ENCODE assay signal across 18 mouse cellular contexts in genomic region chr17:28052293-28052863, GRCm38 (mm10). TPM values are rescaled to one million over a fixed set of nuclear protein-coding genes. Genes with fewer than 3 reads are reported as not detected.
DNase-seq lines count a peak whose midpoint lies in the region; ATAC-seq and TF ChIP-seq lines count a peak whose summit lies in the region.
"Had no signal": no experiment of that assay in that cellular context is flagged by ENCODE, and none has a peak within 500 bp of the region (broad histone marks: within the 10 kb centered on the region; RNA-seq: fewer than 3 reads in every experiment).

No protein-coding gene starts in this region.

- H3K4me2 ChIP-seq in intestine, embryonic 15.5 days (replicated peaks): no peak overlapping the region
- no peak overlapping the region for H3K4me2 ChIP-seq in intestine, postnatal 0 days (replicated peaks; ENCODE audit: low read depth)
- no peak overlapping the region for H3K4me2 ChIP-seq in embryonic facial prominence, embryonic 13.5 days
- H3K4me2 ChIP-seq: forebrain, embryonic 12.5 days; hindbrain, embryonic 13.5 days; midbrain, embryonic 12.5 days had no signal

- ATAC-seq in intestine, embryonic 15.5 days: peak; percentile 45; the same call in 1 of the 2 replicates
- ATAC-seq in intestine, postnatal 0 days: no peak
- ATAC-seq in embryonic facial prominence, embryonic 13.5 days (ENCODE audit: insufficient number of reproducible peaks, insufficient read depth, low FRiP score, low TSS enrichment, low read depth): no peak

- in situ Hi-C loops in ES-E14 (cut with MboI; ENCODE audit: low sequenced_read_pairs in 2 of 2, unreplicated experiment in 2 of 2): no loop called here

- H3K27ac ChIP-seq in intestine, embryonic 15.5 days: no peak overlapping the region
- H3K27ac ChIP-seq in intestine, postnatal 0 days (ENCODE audit: low read depth, low read length): no peak overlapping the region
- H3K27ac ChIP-seq in ES-E14 (ENCODE audit: insufficient read depth, low read depth, low read length, poor library complexity, severe bottlenecking): no peak overlapping the region
- no peak overlapping the region for H3K27ac ChIP-seq in embryonic facial prominence, embryonic 13.5 days
- H3K27ac ChIP-seq: forebrain, embryonic 12.5 days; hindbrain, embryonic 13.5 days; midbrain, embryonic 12.5 days had no signal

- H3K9me3 ChIP-seq in intestine, embryonic 15.5 days: no peaks in the 10 kb centered on the region
- no peaks in the 10 kb centered on the region for H3K9me3 ChIP-seq in intestine, postnatal 0 days (ENCODE audit: control insufficient read depth)
- H3K9me3 ChIP-seq in ES-E14 (ENCODE audit: control insufficient read depth, insufficient read depth, low read depth, low read length): no peaks in the 10 kb centered on the region
- no peaks in the 10 kb centered on the region for H3K9me3 ChIP-seq in embryonic facial prominence, embryonic 13.5 days
- H3K9me3 ChIP-seq: forebrain, embryonic 12.5 days; hindbrain, embryonic 13.5 days; midbrain, embryonic 12.5 days had no signal

- no peaks in the 10 kb centered on the region for H3K27me3 ChIP-seq in intestine, embryonic 15.5 days (replicated peaks)
- H3K27me3 ChIP-seq in intestine, postnatal 0 days (replicated peaks; ENCODE audit: control insufficient read depth, insufficient read depth, low read length): no peaks in the 10 kb centered on the region
- H3K27me3 ChIP-seq in embryonic facial prominence, embryonic 13.5 days: no peaks in the 10 kb centered on the region
- H3K27me3 ChIP-seq: forebrain, embryonic 12.5 days; hindbrain, embryonic 13.5 days; midbrain, embryonic 12.5 days had no signal

- TF ChIP-seq CTCF in intestine, postnatal 0 days (IDR thresholded peaks at IDR 0.05; ENCODE audit: low read depth): no peak

- peaks cover 35% of the 10 kb centered on the region for H3K36me3 ChIP-seq in intestine, embryonic 15.5 days
- peaks cover 77% of the 10 kb centered on the region for H3K36me3 ChIP-seq in intestine, postnatal 0 days (ENCODE audit: control insufficient read depth, insufficient read depth)
- H3K36me3 ChIP-seq in ES-E14 (ENCODE audit: control insufficient read depth, insufficient read depth, low read length, poor library complexity, severe bottlenecking): peaks cover 3% of the 10 kb centered on the region; the same call in 1 of the 2 replicates
- H3K36me3 ChIP-seq in embryonic facial prominence, embryonic 13.5 days: peaks cover 61% of the 10 kb centered on the region

- H3K4me1 ChIP-seq in intestine, embryonic 15.5 days (replicated peaks): no peaks in the 10 kb centered on the region
- no peaks in the 10 kb centered on the region for H3K4me1 ChIP-seq in intestine, postnatal 0 days (replicated peaks; ENCODE audit: control insufficient read depth, insufficient read depth, low read length)
- peaks cover 0 to 10% of the 10 kb centered on the region in 2 experiments; a peak in 1 of 4 replicates for H3K4me1 ChIP-seq in ES-E14 (ENCODE audit: control insufficient read depth in 2 of 2, insufficient read depth in 2 of 2, low read length in 2 of 2, poor library complexity in 1 of 2)
- H3K4me1 ChIP-seq in embryonic facial prominence, embryonic 13.5 days: no peaks in the 10 kb centered on the region
- H3K4me1 ChIP-seq: forebrain, embryonic 12.5 days; midbrain, embryonic 12.5 days had no signal

- peak; percentile 41 to 49 for DNase-seq in cerebellum, adult 18-20 months
- DNase-seq in cerebellum, adult 11 months: no peak
- DNase-seq in ES-E14 (ENCODE audit: low read depth, low spot score): no peak
- no peak for DNase-seq in layer of hippocampus, postnatal 25 days (ENCODE audit: extremely low spot score in 1 of 2, low spot score in 1 of 2)
- DNase-seq in yolk sac, embryonic 10.5 days (ENCODE audit: low spot score): no peak
- DNase-seq: adrenal gland, postnatal 10 days; heart, adult 11 months; kidney, adult 18-20 months; lung, adult 18-20 months; lung, postnatal 4 days; right cerebral cortex, postnatal 25 days had no signal

- 77% methylated on average over 21 of the region's 21 CpGs for WGBS in intestine, embryonic 15.5 days
- WGBS in intestine, postnatal 0 days: 83% methylated on average over 21 of the region's 21 CpGs
- WGBS in embryonic facial prominence, embryonic 13.5 days: 77% methylated on average over 21 of the region's 21 CpGs

- no peak overlapping the region for H3K4me3 ChIP-seq in intestine, embryonic 15.5 days (replicated peaks)
- no peak overlapping the region for H3K4me3 ChIP-seq in intestine, postnatal 0 days (ENCODE audit: low read depth, low read length)
- no peak overlapping the region for H3K4me3 ChIP-seq in ES-E14 (ENCODE audit: insufficient read depth in 1 of 2, low read depth in 1 of 2, low read length in 2 of 2, poor library complexity in 1 of 2, severe bottlenecking in 1 of 2)
- H3K4me3 ChIP-seq in embryonic facial prominence, embryonic 13.5 days: no peak overlapping the region
- H3K4me3 ChIP-seq: forebrain, embryonic 12.5 days; hindbrain, embryonic 13.5 days; midbrain, embryonic 12.5 days had no signal

- H3K9ac ChIP-seq in intestine, embryonic 15.5 days: no peak overlapping the region; the same call in 1 of the 2 replicates
- no peak overlapping the region for H3K9ac ChIP-seq in intestine, postnatal 0 days (ENCODE audit: low read depth, low read length)
- peak overlapping the region; percentile 16 for H3K9ac ChIP-seq in ES-E14 (ENCODE audit: insufficient read depth, low read depth, low read length, poor library complexity, severe bottlenecking)
- peak overlapping the region; percentile 16; the same call in 1 of the 2 replicates for H3K9ac ChIP-seq in embryonic facial prominence, embryonic 13.5 days
- H3K9ac ChIP-seq: forebrain, embryonic 12.5 days; hindbrain, embryonic 13.5 days; midbrain, embryonic 12.5 days had no signal

TF ChIP-seq in ES-E14, 5 proteins besides CTCF, POLR2A, EP300 and RAD21:
- TF ChIP-seq MAFK (IDR thresholded peaks at IDR 0.05; ENCODE audit: insufficient read depth, low read depth, low read length) (0 out of 2 replicates have a peak, but pooled peaks have one; percentile 29), CHD2 (IDR thresholded peaks at IDR 0.05; ENCODE audit: low read depth, low read length) (no peak), ZC3H11A (IDR thresholded peaks at IDR 0.05; ENCODE audit: borderline replicate concordance, low read depth, low read length) (no peak), ZNF384 (IDR thresholded peaks at IDR 0.05; ENCODE audit: low read depth, low read length) (no peak), HCFC1 (IDR thresholded peaks at IDR 0.05; ENCODE audit: borderline replicate concordance, insufficient read depth, low read length) (no peak)

RNA-seq across cellular contexts. Expression of gene Tcp11, which starts 28.1 kb away (rescaled TPM):
- 1.2 and 1.6 TPM in 2 replicates for polyA plus RNA-seq in intestine, embryonic 15.5 days (2015; fragmentation: Nextera tagmentation; extraction: Ambion mirVana)
- polyA plus RNA-seq in intestine, postnatal 0 days (2015; fragmentation: Nextera tagmentation; extraction: Ambion mirVana): 1.6 and 1.7 TPM in 2 replicates
- 4.8 and 7.3 TPM in 2 replicates for total RNA-seq in ES-E14 (2012; rRNA removed)
- polyA plus RNA-seq in embryonic facial prominence, embryonic 13.5 days (2015; fragmentation: Nextera tagmentation; extraction: Ambion mirVana): 1.9 and 2.1 TPM in 2 replicates
- total RNA-seq in layer of hippocampus, postnatal 25 days (2021): 1 to 10 TPM; 1.2 to 1.3 TPM
- total RNA-seq: liver, adult 2 months had no signal
- polyA plus RNA-seq: liver, adult 2 months had no signal

Comparison
In these comparisons a context has a peak if more than half of its experiments do, and no peak if none do; other contexts are left out.
1. DNase-seq: peak in cerebellum, adult 18-20 months (2 of 2); none in cerebellum, adult 11 months (single experiment), ES-E14 (single experiment), layer of hippocampus, postnatal 25 days (0 of 2) and yolk sac, embryonic 10.5 days (single experiment).
2. H3K9ac ChIP-seq: peak in ES-E14 (single experiment) and embryonic facial prominence, embryonic 13.5 days (single experiment); none in intestine, embryonic 15.5 days (single experiment) and intestine, postnatal 0 days (single experiment).